Mouse (Mus musculus) thymus, adult 2 months (tissue): Measurements from ENCODE around the gene Ppp1r15a. TPM values are rescaled to one million over a fixed set of nuclear protein-coding genes. Genes with fewer than 3 reads are reported as not detected.
A peak's percentile ranks its signal among the peaks of the same experiment; 100 is the strongest.

Experiments
- DNase-seq: peaks from one replicate; pipeline ENCODE4 v3.0.0; 2021
- H3K27ac ChIP-seq: fragments of 200-500 bp; 2 replicates; pipeline ENCODE4 v1.5.1; 2012; ENCODE audit warnings: low read length, control low read depth; ENCODE audit not compliant: control insufficient read depth, insufficient read depth
- H3K27me3 ChIP-seq: fragments of 200-500 bp; 2 replicates; pipeline ENCODE4 v1.6.1; 2012; ENCODE audit warnings: mild to moderate bottlenecking, low read length, moderate library complexity, mixed read lengths; ENCODE audit not compliant: control insufficient read depth, insufficient read depth
- H3K36me3 ChIP-seq: fragments of 200-500 bp; 2 replicates; pipeline ENCODE4 v1.6.1; 2012; ENCODE audit warnings: mild to moderate bottlenecking, low read length, moderate library complexity; ENCODE audit not compliant: control insufficient read depth, insufficient read depth
- H3K4me1 ChIP-seq: fragments of 200-500 bp; replicated peaks from 2 replicates; pipeline ENCODE4 v1.6.1; 2012; ENCODE audit warnings: low read length; ENCODE audit not compliant: control insufficient read depth, insufficient read depth
- H3K4me3 ChIP-seq: fragments of 200-500 bp; 2 replicates; pipeline ENCODE4 v1.5.1; 2012; ENCODE audit warnings: mild to moderate bottlenecking, low read length, control low read depth, moderate library complexity; ENCODE audit not compliant: control insufficient read depth, insufficient read depth
- CTCF ChIP-seq: fragments of 200-500 bp; IDR thresholded peaks from 2 replicates; pipeline ENCODE4 v1.5.1; 2012; ENCODE audit warnings: mild to moderate bottlenecking, control low read depth, low read length, moderate library complexity, borderline replicate concordance; ENCODE audit not compliant: control insufficient read depth, poor library complexity, insufficient read depth; ENCODE audit errors: extremely low read depth
- POLR2A ChIP-seq: fragments of 200-500 bp; IDR thresholded peaks from 2 replicates; pipeline ENCODE4 v1.6.1; 2012; ENCODE audit warnings: mild to moderate bottlenecking, low read length, control low read depth, moderate library complexity; ENCODE audit not compliant: control insufficient read depth, poor library complexity, insufficient read depth; ENCODE audit errors: extremely low read depth
- WGBS: fragments of 180-500 bp; shearing (Covaris S2); methylation state at CpG from one replicate; pipeline ENCODE4 v1.1.7; 2018; 5-methylcytosine and 5-hydroxymethylcytosine counted together
- polyA plus RNA-seq: library from polyadenylated mRNA; depleted of rRNA; stranded (reverse); fragments of >200 nt; gene quantifications from 2 replicates; pipeline ENCODE4 v1.2.3, GENCODE M21; 2012

Ppp1r15a gene
- polyA plus RNA-seq, 1 experiment = 27.6 TPM

- Histone ChIP-seq H3K4me3 (no peak overlapping the region), H3K27ac (no peak overlapping the region), H3K27me3 (no peaks in the 10 kb centered on the region), H3K36me3 (no peaks in the 10 kb centered on the region), H3K4me1 (peaks cover 22% of the 10 kb centered on the region)
- TF ChIP-seq POLR2A (no peak), CTCF (no peak)
- WGBS = 52% methylated on average over 12 of the region's 12 CpGs
- no peak for DNase-seq
Observed at GRCm38 (mm10) chr7:45561624-45562520, 35.8 kb upstream of the Ppp1r15a start.

- Histone ChIP-seq H3K27me3 (no peaks in the 10 kb centered on the region), H3K27ac (no peak overlapping the region), H3K4me1 (peaks cover 22% of the 10 kb centered on the region), H3K36me3 (no peaks in the 10 kb centered on the region), H3K4me3 (no peak overlapping the region)
- DNase-seq = peak; percentile 85
- TF ChIP-seq POLR2A (no peak), CTCF (peak; percentile 25; the same call in 1 of the 2 replicates)
- 15% methylated on average over 17 of the region's 17 CpGs for WGBS
Observed at GRCm38 (mm10) chr7:45560843-45561623, 35.0 kb upstream of the Ppp1r15a start.

DNA sequence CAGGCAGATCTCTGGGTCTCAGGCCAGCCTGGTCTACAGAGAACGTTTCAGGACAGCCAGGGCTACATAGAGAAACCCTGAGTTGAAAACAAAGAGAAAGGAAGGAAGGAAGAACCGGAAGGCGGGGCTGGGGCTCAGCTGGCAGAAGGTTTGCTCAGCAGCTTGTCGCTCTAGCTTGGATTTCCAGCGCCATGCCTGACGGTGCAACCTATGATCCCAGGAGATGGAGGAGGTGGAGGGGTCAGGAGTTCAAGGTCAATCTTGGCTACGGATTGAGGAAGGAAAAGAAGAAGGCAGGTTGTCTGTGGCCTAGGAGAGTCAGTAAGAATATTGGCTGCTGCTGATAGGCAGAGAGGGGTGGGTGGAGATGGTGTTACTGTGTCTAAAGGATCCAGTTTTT, 34.2 kb upstream of the Ppp1r15a start:
- no peaks in the 10 kb centered on the region for H3K36me3 ChIP-seq
- peaks cover 22% of the 10 kb centered on the region for H3K4me1 ChIP-seq
- 67% methylated on average over 7 of the region's 7 CpGs for WGBS
- no peak overlapping the region for H3K4me3 ChIP-seq
- no peaks in the 10 kb centered on the region for H3K27me3 ChIP-seq
- no peak overlapping the region for H3K27ac ChIP-seq
- DNase-seq = peak; percentile 37
- no peak for TF ChIP-seq CTCF
- TF ChIP-seq POLR2A = no peak

DNA sequence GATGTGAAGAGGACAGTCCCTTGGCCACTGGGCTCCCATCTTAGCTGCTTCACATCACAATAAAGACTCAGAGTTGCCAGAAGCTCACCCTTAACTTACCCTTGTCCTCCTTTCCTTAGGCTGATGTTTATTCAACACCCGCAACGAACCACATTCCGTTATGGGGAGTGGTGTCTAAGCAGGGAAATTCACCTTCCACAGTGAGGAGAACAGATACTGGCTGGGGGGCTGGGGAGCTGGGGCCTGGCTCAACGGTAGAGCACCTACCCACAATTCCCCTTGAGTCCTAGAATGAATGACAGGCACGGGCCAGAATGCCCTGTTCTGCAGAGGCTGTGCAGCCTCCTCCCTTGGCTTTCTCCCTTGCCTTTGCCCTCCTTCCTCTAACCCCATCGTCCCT, 32.8 kb upstream of the Ppp1r15a start:
- no peak for DNase-seq
- Histone ChIP-seq H3K4me1 (peaks cover 22% of the 10 kb centered on the region), H3K27ac (no peak overlapping the region), H3K4me3 (no peak overlapping the region), H3K27me3 (no peaks in the 10 kb centered on the region), H3K36me3 (no peaks in the 10 kb centered on the region)
- 54% methylated on average over 6 of the region's 6 CpGs for WGBS
- TF ChIP-seq CTCF = no peak
- no peak for TF ChIP-seq POLR2A

DNA sequence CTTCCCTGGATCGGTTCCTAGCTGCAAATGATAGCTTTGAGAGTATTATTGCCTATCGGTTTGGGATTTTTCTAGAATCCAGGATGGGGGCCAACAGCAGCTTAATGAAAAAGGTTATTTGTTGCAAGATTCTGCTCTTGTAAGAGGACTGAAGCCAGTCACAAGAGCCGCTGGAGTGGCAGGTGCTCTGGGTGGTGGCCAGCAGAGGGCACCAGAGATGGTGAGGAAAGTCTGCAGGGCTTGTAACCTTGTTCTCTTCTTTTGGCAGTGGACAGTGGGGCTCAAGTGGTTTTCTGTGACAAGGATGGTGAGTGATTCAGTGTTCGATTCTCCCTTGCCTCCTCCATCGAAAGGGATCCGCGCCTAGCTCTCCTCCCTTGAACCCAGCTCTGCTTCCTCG, 29.7 kb upstream of the Ppp1r15a start:
- Histone ChIP-seq H3K36me3 (no peaks in the 10 kb centered on the region), H3K4me3 (no peak overlapping the region), H3K4me1 (peaks cover 12% of the 10 kb centered on the region), H3K27ac (no peak overlapping the region), H3K27me3 (no peaks in the 10 kb centered on the region)
- peak; percentile 83 for DNase-seq
- WGBS = 34% methylated on average over 8 of the region's 8 CpGs
- TF ChIP-seq POLR2A (no peak), CTCF (peak; percentile 84)

DNA sequence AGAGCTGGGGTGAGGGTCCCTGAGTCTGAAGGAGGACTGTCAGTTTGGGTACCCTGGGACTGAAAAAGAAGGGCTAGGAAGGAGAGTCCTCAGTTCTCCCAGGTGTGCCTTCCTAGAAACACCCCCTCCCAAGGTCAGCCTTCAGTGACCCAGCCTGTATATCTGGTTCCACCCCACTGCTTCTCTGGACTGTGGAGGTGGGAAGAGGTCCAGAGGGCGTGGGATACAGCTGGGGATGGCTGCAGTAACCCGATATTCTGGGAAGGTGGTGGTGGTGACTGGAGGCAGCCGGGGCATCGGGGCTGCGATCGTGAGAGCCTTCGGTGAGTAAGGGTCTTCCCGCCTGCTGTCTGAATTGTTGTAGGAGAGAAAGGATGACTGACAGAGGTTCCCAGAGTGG, 28.7 kb upstream of the Ppp1r15a start, which contains the start of gene Hsd17b14:
Gene Hsd17b14 (plus strand): TSS at position 150 of the 400 bp plus-strand sequence.
- 0 out of 2 replicates have a peak, but pooled peaks cover 6% of the 10 kb centered on the region for H3K4me1 ChIP-seq
- H3K4me3 ChIP-seq = no peak within 1 kb of the TSS
- H3K36me3 ChIP-seq = no peaks in the 10 kb centered on the region
- no peak for DNase-seq
- WGBS = 78% methylated on average over 8 of the region's 8 CpGs
- no peak within 1 kb of the TSS for H3K27ac ChIP-seq
- no peak for TF ChIP-seq POLR2A
- TF ChIP-seq CTCF = no peak
- no peaks in the 10 kb centered on the region for H3K27me3 ChIP-seq
